ENCODE assay signal across 10 mouse cellular contexts in genomic region chr14:8316366-8317193, GRCm38 (mm10). TPM values are rescaled to one million over a fixed set of nuclear protein-coding genes. Genes with fewer than 3 reads are reported as not detected.
A peak's percentile ranks its signal among the peaks of the same experiment; 100 is the strongest.
DNase-seq lines count a peak whose midpoint lies in the region; ATAC-seq and TF ChIP-seq lines count a peak whose summit lies in the region.
"Had no signal": no experiment of that assay in that cellular context is flagged by ENCODE, and none has a peak within 500 bp of the region (broad histone marks: within the 10 kb centered on the region; RNA-seq: fewer than 3 reads in every experiment).

No protein-coding gene starts in this region.

- no peak for TF ChIP-seq CTCF in liver, embryonic 14.5 days (IDR thresholded peaks at IDR 0.05; ENCODE audit: low read depth)

- intact Hi-C loops in gastrocnemius, postnatal 36 days (cut with DNase I), result no loop called here

- no peak for TF ChIP-seq EP300 in liver, embryonic 14.5 days (IDR thresholded peaks at IDR 0.05; ENCODE audit: low read depth)

- peak overlapping the region; percentile 19 for H3K4me3 ChIP-seq in lung, embryonic 15.5 days
- peak overlapping the region; percentile 20 for H3K4me3 ChIP-seq in hindbrain, embryonic 12.5 days
- H3K4me3 ChIP-seq in liver, embryonic 14.5 days (ENCODE audit: insufficient read depth in 1 of 2, low read depth in 2 of 2, low read length in 2 of 2), result no peak overlapping the region

- no peaks in the 10 kb centered on the region for H3K9me3 ChIP-seq in lung, embryonic 15.5 days
- H3K9me3 ChIP-seq in hindbrain, embryonic 12.5 days (replicated peaks), result no peaks in the 10 kb centered on the region
- no peaks in the 10 kb centered on the region for H3K9me3 ChIP-seq in liver, embryonic 14.5 days (ENCODE audit: control insufficient read depth, low read length)

- H3K27ac ChIP-seq in lung, embryonic 15.5 days, result no peak overlapping the region
- H3K27ac ChIP-seq in hindbrain, embryonic 12.5 days, result no peak overlapping the region
- no peak overlapping the region for H3K27ac ChIP-seq in liver, embryonic 14.5 days
- H3K27ac ChIP-seq: macrophage had no signal

- H3K4me2 ChIP-seq in lung, embryonic 15.5 days, result peak overlapping the region; percentile 54
- peak overlapping the region; percentile 47 for H3K4me2 ChIP-seq in hindbrain, embryonic 12.5 days (replicated peaks)
- H3K4me2 ChIP-seq in liver, embryonic 14.5 days (ENCODE audit: low read depth), result peak overlapping the region; percentile 22; the same call in 1 of the 2 replicates

- no peak for DNase-seq in lung, postnatal 10 days
- no peak for DNase-seq in liver, embryonic 14.5 days (ENCODE audit: low read depth in 3 of 3, low spot score in 3 of 3)
- no peak for DNase-seq in layer of hippocampus, adult 9-11 months
- DNase-seq in gastrocnemius, adult 18-20 months (ENCODE audit: low spot score), result no peak
- no peak for DNase-seq in gastrocnemius, adult 8-10 months (ENCODE audit: low spot score in 2 of 2)
- DNase-seq in gastrocnemius, postnatal 36 days, result no peak

- WGBS in lung, embryonic 15.5 days, result 4% methylated on average over 23 of the region's 23 CpGs
- WGBS in hindbrain, embryonic 12.5 days, result under 1% methylated on average over 23 of the region's 23 CpGs
- WGBS in liver, embryonic 14.5 days (ENCODE audit: insufficient replicate concordance), result 4% methylated on average over 23 of the region's 23 CpGs

- no peak overlapping the region; the same call in 1 of the 2 replicates for H3K9ac ChIP-seq in lung, embryonic 15.5 days
- H3K9ac ChIP-seq in hindbrain, embryonic 12.5 days, result 0 out of 2 replicates have a peak overlapping the region, but pooled peaks have one; percentile 1
- H3K9ac ChIP-seq in liver, embryonic 14.5 days (replicated peaks), result no peak overlapping the region

- ATAC-seq in lung, embryonic 15.5 days (ENCODE audit: borderline replicate concordance, extremely low read depth, low FRiP score, low TSS enrichment), result no peak
- no peak for ATAC-seq in hindbrain, embryonic 12.5 days (ENCODE audit: low FRiP score)
- ATAC-seq in liver, embryonic 14.5 days (ENCODE audit: insufficient read depth), result no peak
- ATAC-seq: Patski had no signal

- peaks cover 40% of the 10 kb centered on the region for H3K27me3 ChIP-seq in lung, embryonic 15.5 days
- H3K27me3 ChIP-seq in hindbrain, embryonic 12.5 days, result peaks cover 68% of the 10 kb centered on the region
- H3K27me3 ChIP-seq in liver, embryonic 14.5 days (ENCODE audit: control insufficient read depth, insufficient read depth, low read length), result peaks cover 25% of the 10 kb centered on the region
- H3K27me3 ChIP-seq: Patski had no signal

- peaks cover 11% of the 10 kb centered on the region for H3K4me1 ChIP-seq in lung, embryonic 15.5 days
- H3K4me1 ChIP-seq in hindbrain, embryonic 12.5 days, result peaks cover 18% of the 10 kb centered on the region
- H3K4me1 ChIP-seq in liver, embryonic 14.5 days (replicated peaks; ENCODE audit: control insufficient read depth in 2 of 2, insufficient read depth in 2 of 2, low read length in 1 of 2), result no peaks in the 10 kb centered on the region

- H3K36me3 ChIP-seq in lung, embryonic 15.5 days, result no peaks in the 10 kb centered on the region
- no peaks in the 10 kb centered on the region for H3K36me3 ChIP-seq in hindbrain, embryonic 12.5 days
- no peaks in the 10 kb centered on the region for H3K36me3 ChIP-seq in liver, embryonic 14.5 days (replicated peaks; ENCODE audit: control insufficient read depth, insufficient read depth, low read depth)

RNA-seq across cellular contexts. Expression of gene Fam107a, which starts 1.2 kb away (rescaled TPM):
- polyA plus RNA-seq in lung, embryonic 15.5 days (2015; fragmentation: Nextera tagmentation; extraction: Ambion mirVana), result 0.54 and 0.59 TPM in 2 replicates
- polyA plus RNA-seq in hindbrain, embryonic 12.5 days (2016; fragmentation: Nextera tagmentation; extraction: Ambion mirVana), result 2.5 and 4.5 TPM in 2 replicates
- 0.03 and 0.06 TPM in 2 replicates for polyA plus RNA-seq in liver, embryonic 14.5 days (2012; rRNA removed)
- not detected in 2 replicates for polyA plus RNA-seq in liver, embryonic 14.5 days (2014; fragmentation: Nextera tagmentation; extraction: Ambion mirVana)
- 1 to 10 TPM; 4.5 to 6.8 TPM for total RNA-seq in gastrocnemius, adult 18-20 months (2021)
- total RNA-seq in gastrocnemius, adult 8-10 months (2022), result 1 to 10 TPM; 1.3 to 2.8 (median 2.4) TPM
- total RNA-seq in gastrocnemius, postnatal 36 days (2021), result 1 to 10 TPM; 2.7 to 6.1 TPM
- polyA plus RNA-seq: macrophage had no signal

RNA-seq across cellular contexts. Expression of gene Acox2, which starts 57.4 kb away (rescaled TPM):
- 0.97 and 1.4 TPM in 2 replicates for polyA plus RNA-seq in lung, embryonic 15.5 days (2015; fragmentation: Nextera tagmentation; extraction: Ambion mirVana)
- 0.26 TPM in 1 of 2 replicates, not detected in the other for polyA plus RNA-seq in hindbrain, embryonic 12.5 days (2016; fragmentation: Nextera tagmentation; extraction: Ambion mirVana)
- 18.3 and 22.7 TPM in 2 replicates for polyA plus RNA-seq in liver, embryonic 14.5 days (2012; rRNA removed)
- polyA plus RNA-seq in liver, embryonic 14.5 days (2014; fragmentation: Nextera tagmentation; extraction: Ambion mirVana), result 24.3 and 25.0 TPM in 2 replicates
- under 1 TPM; 0.64 to 0.69 TPM for total RNA-seq in gastrocnemius, adult 18-20 months (2021)
- under 1 TPM in 2 of 4 experiments, not detected in 2; 0.56 to 0.99 TPM for total RNA-seq in gastrocnemius, adult 8-10 months (2022)
- total RNA-seq in gastrocnemius, postnatal 36 days (2021), result under 1 TPM in 1 of 2 experiments, not detected in 1; 0.37 TPM
- polyA plus RNA-seq: macrophage had no signal

Comparison
In these comparisons a context has a peak if more than half of its experiments do, and no peak if none do; other contexts are left out.
1. H3K4me3 ChIP-seq: peak in lung, embryonic 15.5 days (single experiment) and hindbrain, embryonic 12.5 days (single experiment); none in liver, embryonic 14.5 days (0 of 2).
2. Peak in every context shown above with its lines, with median percentiles within 50 percentile points of each other: H3K4me2 ChIP-seq.